Mouse (Mus musculus): Measurements from ENCODE around the gene Arhgap9. TPM values are rescaled to one million over a fixed set of nuclear protein-coding genes. Genes with fewer than 3 reads are reported as not detected.
"Not testable (repeated sequence)": the region's sequence is repeated elsewhere in the genome, so short reads cannot be mapped to it uniquely, and the experiment has no call there.

Gene Arhgap9
- polyA plus RNA-seq, 1 experiment: 19.2 TPM

- WGBS: 90% methylated on average over 6 of the region's 6 CpGs
- no peak for DNase-seq
- no peak for TF ChIP-seq POLR2A (IDR thresholded peaks at IDR 0.05; ENCODE audit: borderline replicate concordance, extremely low read depth, low read depth, low read length)
- Histone ChIP-seq H3K4me3 (replicated peaks; ENCODE audit: extremely low read depth, low read depth, low read length) (no peak overlapping the region), H3K4me1 (ENCODE audit: control insufficient read depth, insufficient read depth, low read length) (no peaks in the 10 kb centered on the region)
These were observed 21.4 kb upstream of the Arhgap9 start for GRCm38 (mm10) chr10:127300361-127300760.

GRCm38 (mm10) chr10:127303136-127303535 is 18.6 kb upstream of the Arhgap9 start:
- Histone ChIP-seq H3K4me1 (ENCODE audit: control insufficient read depth, insufficient read depth, low read length) (no peaks in the 10 kb centered on the region), H3K4me3 (replicated peaks; ENCODE audit: extremely low read depth, low read depth, low read length) (no peak overlapping the region)
- DNase-seq: no peak
- TF ChIP-seq POLR2A (IDR thresholded peaks at IDR 0.05; ENCODE audit: borderline replicate concordance, extremely low read depth, low read depth, low read length) (no peak), CTCF (IDR thresholded peaks at IDR 0.05; ENCODE audit: insufficient read depth, low read length) (no peak)
- 90% methylated on average over 11 of the region's 11 CpGs for WGBS

GRCm38 (mm10) chr10:127309167-127309566 is 12.6 kb upstream of the Arhgap9 start:
- DNase-seq; H3K4me3 ChIP-seq (replicated peaks; ENCODE audit: extremely low read depth, low read depth, low read length); H3K4me1 ChIP-seq (ENCODE audit: control insufficient read depth, insufficient read depth, low read length): not testable (repeated sequence)
- WGBS: 72% methylated on average over 3 of the region's 3 CpGs

- TF ChIP-seq POLR2A (IDR thresholded peaks at IDR 0.05; ENCODE audit: borderline replicate concordance, extremely low read depth, low read depth, low read length): no peak; the same call in 1 of the 2 replicates
- no peak for TF ChIP-seq CTCF (IDR thresholded peaks at IDR 0.05; ENCODE audit: insufficient read depth, low read length)
- H3K4me3 ChIP-seq (replicated peaks; ENCODE audit: extremely low read depth, low read depth, low read length): peak overlapping the region; percentile 92
- 33% methylated on average over 23 of the region's 23 CpGs for WGBS
- H3K4me1 ChIP-seq (ENCODE audit: control insufficient read depth, insufficient read depth, low read length): peaks cover 2% of the 10 kb centered on the region; the same call in 1 of the 2 replicates
- no peak for DNase-seq
These were observed 11.0 kb upstream of the Arhgap9 start for GRCm38 (mm10) chr10:127310523-127311475.

- peak; percentile 91 for DNase-seq
- TF ChIP-seq CTCF (IDR thresholded peaks at IDR 0.05; ENCODE audit: insufficient read depth, low read length): no peak
- TF ChIP-seq POLR2A (IDR thresholded peaks at IDR 0.05; ENCODE audit: borderline replicate concordance, extremely low read depth, low read depth, low read length): peak; percentile 66
- Histone ChIP-seq H3K4me1 (ENCODE audit: control insufficient read depth, insufficient read depth, low read length) (peaks cover 2% of the 10 kb centered on the region; the same call in 1 of the 2 replicates), H3K4me3 (replicated peaks; ENCODE audit: extremely low read depth, low read depth, low read length) (peak within 1 kb of the TSS; percentile 92)
- WGBS: under 1% methylated on average over 65 of the region's 65 CpGs
These were observed 10.0 kb upstream of the Arhgap9 start, which contains the start of gene Mars for GRCm38 (mm10) chr10:127311476-127312355. Gene Mars (minus strand): TSS chr10:127311786.

- DNase-seq: no peak
- Histone ChIP-seq H3K4me1 (ENCODE audit: control insufficient read depth, insufficient read depth, low read length) (peaks cover 2% of the 10 kb centered on the region; the same call in 1 of the 2 replicates), H3K4me3 (replicated peaks; ENCODE audit: extremely low read depth, low read depth, low read length) (peak overlapping the region; percentile 92)
- peak; percentile 56 for TF ChIP-seq CTCF (IDR thresholded peaks at IDR 0.05; ENCODE audit: insufficient read depth, low read length)
- no peak for TF ChIP-seq POLR2A (IDR thresholded peaks at IDR 0.05; ENCODE audit: borderline replicate concordance, extremely low read depth, low read depth, low read length)
- under 1% methylated on average over 4 of the region's 4 CpGs for WGBS
These were observed 9.4 kb upstream of the Arhgap9 start for GRCm38 (mm10) chr10:127312356-127312676.

- H3K4me3 ChIP-seq (replicated peaks; ENCODE audit: extremely low read depth, low read depth, low read length): no peak overlapping the region
- no peak for TF ChIP-seq CTCF (IDR thresholded peaks at IDR 0.05; ENCODE audit: insufficient read depth, low read length)
- no peak for TF ChIP-seq POLR2A (IDR thresholded peaks at IDR 0.05; ENCODE audit: borderline replicate concordance, extremely low read depth, low read depth, low read length)
- DNase-seq: no peak
- peaks cover 2% of the 10 kb centered on the region; the same call in 1 of the 2 replicates for H3K4me1 ChIP-seq (ENCODE audit: control insufficient read depth, insufficient read depth, low read length)
- WGBS: 57% methylated on average over 4 of the region's 4 CpGs
These were observed 8.9 kb upstream of the Arhgap9 start for GRCm38 (mm10) chr10:127312858-127313257.

GRCm38 (mm10) chr10:127313516-127313915 is 8.2 kb upstream of the Arhgap9 start:
- WGBS: 87% methylated on average over 5 of the region's 5 CpGs
- not testable (repeated sequence) for H3K4me3 ChIP-seq (replicated peaks; ENCODE audit: extremely low read depth, low read depth, low read length); H3K4me1 ChIP-seq (ENCODE audit: control insufficient read depth, insufficient read depth, low read length); DNase-seq

GRCm38 (mm10) chr10:127314950-127315349 is 6.8 kb upstream of the Arhgap9 start:
- not testable (repeated sequence) for H3K4me3 ChIP-seq (replicated peaks; ENCODE audit: extremely low read depth, low read depth, low read length); DNase-seq; H3K4me1 ChIP-seq (ENCODE audit: control insufficient read depth, insufficient read depth, low read length)
- WGBS: 66% methylated on average over 1 of the region's 1 CpGs

- no peak for TF ChIP-seq POLR2A (IDR thresholded peaks at IDR 0.05; ENCODE audit: borderline replicate concordance, extremely low read depth, low read depth, low read length)
- no peak for TF ChIP-seq CTCF (IDR thresholded peaks at IDR 0.05; ENCODE audit: insufficient read depth, low read length)
- WGBS: 71% methylated on average over 2 of the region's 2 CpGs
- no peaks in the 10 kb centered on the region for H3K4me1 ChIP-seq (ENCODE audit: control insufficient read depth, insufficient read depth, low read length)
- no peak for DNase-seq
- no peak overlapping the region for H3K4me3 ChIP-seq (replicated peaks; ENCODE audit: extremely low read depth, low read depth, low read length)
These were observed 4.5 kb upstream of the Arhgap9 start for GRCm38 (mm10) chr10:127317277-127317676.

All from lung, adult 2 months (tissue).